Mouse (Mus musculus) layer of hippocampus, postnatal 25 days (tissue): ENCODE data around the gene Cadm1. TPM values are rescaled to one million over a fixed set of nuclear protein-coding genes. Genes with fewer than 3 reads are reported as not detected.

ENCODE experiments used
- DNase-seq, 2 experiments: peaks; one replicate each; pipeline ENCODE4 v3.0.0; 2022; ENCODE audit warnings: mixed read lengths in 2 of 2, low spot score in 1 of 2; ENCODE audit errors: extremely low spot score in 1 of 2
- total RNA-seq, 2 experiments: library from RNA; stranded (reverse); gene quantifications; 2 replicates each; pipeline ENCODE4 v1.2.3; 2021

Gene Cadm1
- total RNA-seq, 2 experiments from 2014 or later = 234 to 235 TPM

DNA sequence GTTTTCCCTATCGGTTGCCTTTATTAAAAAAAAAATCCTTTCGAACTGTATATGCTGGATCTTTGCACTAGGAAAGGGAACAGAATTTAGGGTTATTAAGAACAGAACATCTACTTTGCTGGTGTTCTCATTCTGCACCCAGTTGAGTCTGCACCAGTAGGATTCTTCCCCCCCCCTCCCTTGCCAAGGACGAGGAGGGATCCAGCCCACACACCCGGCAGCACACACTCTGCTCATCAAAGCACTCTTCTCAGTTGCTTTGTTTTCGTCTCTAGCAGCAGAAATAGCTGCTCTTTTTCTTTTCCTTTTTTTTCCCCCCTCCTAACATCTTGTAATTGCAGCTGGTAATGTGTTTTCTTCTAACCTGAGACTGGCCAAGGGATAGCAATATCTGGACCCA, 198.9 kb downstream of the Cadm1 start:
- no peak for DNase-seq

DNA sequence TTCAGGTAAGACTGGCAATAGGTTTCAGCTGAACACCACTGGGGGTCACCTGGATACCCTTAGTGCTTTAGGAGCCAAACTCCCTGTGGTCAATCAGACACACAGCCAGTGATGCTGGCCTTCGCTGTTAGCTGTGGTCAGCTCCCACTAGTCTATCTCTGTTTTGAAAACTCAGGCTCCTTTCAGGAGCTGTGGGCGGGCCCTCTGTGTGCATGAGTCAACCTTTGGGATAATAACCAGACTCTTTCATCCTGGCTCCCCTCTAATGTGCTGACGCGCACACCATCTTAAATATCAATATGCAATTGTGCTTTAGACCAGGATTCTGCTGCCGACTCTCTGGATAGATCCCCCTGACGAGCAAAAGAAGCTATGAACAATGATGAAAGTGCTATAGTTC, 200.3 kb downstream of the Cadm1 start:
- no peak for DNase-seq

DNA sequence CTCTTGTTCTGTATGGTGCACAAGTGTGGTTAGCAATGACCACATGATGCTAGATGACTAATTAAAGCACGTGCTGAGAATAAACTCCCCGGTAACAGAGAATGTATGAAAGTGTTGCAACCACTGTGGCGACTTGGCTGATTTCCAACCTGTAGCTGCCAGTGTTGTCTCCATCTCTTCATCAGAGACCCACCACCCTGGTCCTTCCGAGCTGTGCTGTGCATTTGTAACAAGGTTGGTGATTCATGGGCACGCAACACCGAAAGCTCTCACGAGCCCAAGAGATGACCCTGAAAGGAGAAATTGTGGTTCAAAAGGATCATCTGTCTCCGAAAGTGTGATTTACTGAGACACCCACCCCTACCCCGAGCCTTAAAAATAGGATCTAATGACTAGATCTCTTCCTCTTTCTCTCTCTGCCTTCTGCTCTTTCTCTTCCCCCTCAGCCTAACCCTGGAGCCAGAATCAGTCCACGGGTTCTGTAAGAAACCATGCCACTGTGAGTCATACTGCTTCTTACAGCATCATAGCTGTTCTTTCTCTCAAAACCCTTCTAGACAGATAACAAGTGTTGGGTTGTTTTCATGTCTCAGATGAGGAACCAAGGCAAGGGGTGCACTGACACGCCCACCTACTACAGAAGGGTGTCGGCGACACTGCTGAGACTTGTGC, 203.9 kb downstream of the Cadm1 start:
- no peak for DNase-seq

DNA sequence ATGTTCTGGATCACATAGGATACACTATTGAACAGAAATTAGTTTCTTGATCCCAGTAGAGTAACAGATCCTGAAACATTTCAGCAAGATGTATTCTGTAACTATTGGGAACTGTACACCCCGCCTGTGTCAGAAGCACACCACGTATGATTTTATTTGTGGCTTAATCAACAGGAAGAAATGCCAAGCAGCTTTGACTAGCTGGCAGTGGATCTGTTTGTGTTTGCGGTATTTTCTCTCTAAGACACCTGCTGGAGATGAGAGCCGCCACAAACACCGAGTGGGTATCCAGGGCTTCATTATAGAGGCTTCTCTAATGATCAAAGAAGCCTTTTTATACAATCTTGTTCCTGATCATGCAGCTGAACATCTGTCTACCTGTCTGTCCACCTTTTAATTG, 204.9 kb downstream of the Cadm1 start:
- no peak for DNase-seq

DNA sequence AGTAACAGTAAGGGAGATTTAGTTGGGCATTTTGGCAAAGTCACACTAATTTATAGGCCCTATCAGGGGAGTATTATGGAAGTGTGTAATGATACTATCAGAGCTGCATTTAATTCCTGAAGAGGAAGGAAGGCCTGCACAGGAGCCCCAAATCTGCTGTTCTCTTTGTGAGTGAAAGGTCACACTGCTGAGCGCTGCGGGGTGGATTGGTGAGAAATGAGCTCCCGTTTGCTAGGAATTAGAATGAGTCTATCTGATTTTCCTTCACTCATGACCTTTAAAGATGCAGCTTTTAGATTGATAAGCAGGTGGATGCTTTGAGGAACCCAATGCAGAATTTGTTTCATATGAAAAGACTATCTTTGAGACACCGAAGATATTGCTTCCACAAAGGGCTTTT, 208.8 kb downstream of the Cadm1 start:
- no peak for DNase-seq

DNA sequence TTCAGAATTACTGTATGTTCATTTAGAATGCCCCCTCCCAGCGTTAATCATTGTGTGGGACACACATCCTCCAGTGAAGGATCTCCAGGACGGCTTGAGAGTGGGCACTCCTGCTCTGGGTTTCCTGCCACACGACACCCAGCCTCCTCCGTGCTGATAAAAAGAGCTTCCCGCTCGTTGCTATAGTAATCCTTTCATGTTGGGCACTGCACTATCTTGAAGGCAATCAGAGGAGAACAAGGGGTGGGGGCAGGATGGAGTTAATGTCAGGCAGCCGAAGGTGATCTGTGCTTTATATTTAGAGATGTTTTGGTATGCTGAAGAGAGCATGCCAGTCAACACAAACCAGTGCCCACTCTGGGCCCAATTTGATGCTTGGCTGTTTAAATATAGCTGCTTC, 209.3 kb downstream of the Cadm1 start:
- no peak for DNase-seq

DNA sequence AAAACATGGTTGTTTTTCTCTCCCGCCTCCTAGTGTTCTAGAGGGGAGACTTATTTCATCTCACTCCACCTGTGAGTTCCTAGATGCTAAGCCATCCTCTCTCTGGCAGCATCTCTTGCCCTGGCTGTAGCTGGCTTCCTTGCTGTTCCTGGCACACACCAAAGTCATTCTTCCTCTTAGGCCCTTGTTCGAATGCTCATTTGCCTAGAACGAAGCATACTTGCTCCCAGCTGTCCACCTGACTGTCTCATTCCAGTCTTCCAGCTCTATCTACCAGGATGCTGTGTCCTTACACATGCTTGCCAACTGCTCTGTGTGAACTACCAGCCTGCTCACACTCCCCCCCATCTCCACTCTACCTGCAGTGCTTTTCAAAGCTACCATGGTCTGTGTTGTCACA, 211.8 kb downstream of the Cadm1 start:
- DNase-seq = no peak

DNA sequence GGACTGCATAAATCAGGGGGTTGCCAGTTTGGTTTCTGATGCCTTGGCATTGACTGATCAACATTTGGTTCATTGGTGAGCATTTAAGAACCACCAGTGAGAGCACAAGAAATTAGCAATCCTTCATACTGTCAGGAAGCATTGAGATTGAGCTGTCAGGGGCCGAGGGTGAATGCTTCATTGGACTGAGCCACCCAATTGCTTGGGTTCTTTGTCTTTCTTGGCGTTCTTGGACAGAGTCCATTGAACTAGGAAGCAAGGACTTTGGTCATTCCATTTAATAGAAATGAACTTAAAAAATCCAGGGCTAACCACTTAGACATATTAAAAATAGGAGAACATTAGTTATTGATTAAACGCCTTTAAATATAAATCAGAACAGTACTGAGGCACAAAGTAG, 214.9 kb downstream of the Cadm1 start:
- no peak for DNase-seq

DNA sequence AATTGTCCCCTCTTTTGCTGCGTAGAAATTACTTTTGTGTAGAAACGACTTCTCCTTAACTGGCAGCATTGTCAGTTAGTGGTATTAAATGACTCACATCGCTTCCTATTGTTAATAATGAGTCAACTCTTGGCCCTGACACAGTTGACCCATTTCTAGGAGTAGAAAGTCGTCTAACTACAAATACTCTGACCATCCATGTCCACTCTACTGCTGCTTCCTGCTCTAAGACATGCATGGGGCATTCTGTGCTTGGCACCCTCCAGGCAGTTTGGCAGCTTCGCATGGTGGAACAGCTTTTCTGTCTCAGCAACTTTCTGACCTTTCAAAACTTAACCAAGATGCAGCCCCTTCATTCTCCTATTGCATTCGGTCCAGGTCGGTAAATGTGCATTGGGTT, 215.7 kb downstream of the Cadm1 start:
- no peak for DNase-seq

DNA sequence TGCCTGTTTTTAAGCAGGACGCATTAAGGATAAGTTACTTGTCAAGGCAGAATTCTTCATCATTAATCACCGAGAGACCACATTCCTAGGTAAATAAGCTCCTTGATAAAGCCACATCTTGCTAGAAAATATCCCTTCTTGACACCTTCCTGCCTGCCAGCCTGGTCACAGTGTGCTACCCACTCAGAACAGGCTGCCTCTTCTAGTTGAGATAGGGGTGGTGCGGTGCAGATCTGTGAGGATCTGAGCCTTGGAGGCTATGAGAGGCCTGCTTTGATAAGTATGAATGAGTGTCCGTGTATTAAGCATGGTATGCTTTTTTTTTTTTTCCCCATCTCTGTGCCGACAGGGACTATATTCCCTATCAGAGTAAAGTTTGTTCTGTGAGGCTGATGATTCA, 219.2 kb downstream of the Cadm1 start:
- no peak for DNase-seq

DNA sequence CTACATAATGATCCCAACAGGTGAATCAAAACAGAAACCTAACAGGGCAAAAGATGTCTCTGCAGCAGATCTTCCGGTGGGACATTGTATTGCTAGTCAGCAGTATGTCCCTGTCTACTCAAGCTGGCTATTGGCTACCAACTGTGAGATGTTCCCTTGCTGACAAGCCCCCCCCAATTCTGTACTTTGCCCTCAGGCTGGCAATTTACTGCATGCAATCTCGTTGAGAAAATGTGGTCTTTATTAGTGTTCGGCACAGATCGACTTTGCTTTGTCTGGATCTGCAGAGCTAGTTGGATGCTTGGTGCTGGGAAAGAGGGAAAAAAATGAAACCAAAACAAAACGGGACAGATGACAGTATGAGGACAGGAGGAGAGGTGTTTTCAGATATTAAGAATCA, 222.5 kb downstream of the Cadm1 start:
- DNase-seq = no peak

DNA sequence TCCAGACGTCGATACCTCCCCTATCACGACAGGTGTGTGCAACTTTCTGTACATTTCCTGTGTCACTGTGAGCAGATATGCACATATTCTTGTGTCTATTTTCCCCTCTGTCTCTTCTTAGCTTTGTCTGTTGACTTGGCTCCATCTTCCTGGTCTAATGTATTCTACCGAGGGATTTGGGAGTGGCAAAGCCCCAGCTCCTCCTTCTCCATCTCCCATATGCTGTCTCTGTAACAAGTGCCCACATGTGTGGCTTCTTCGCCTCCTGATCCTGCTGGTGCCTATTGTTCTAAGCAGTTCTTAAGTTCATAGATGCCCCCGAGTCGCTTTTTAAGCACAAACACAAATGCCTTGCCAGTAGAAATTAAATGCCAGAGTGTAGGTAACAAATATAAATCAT, 223.2 kb downstream of the Cadm1 start:
- DNase-seq = no peak

DNA sequence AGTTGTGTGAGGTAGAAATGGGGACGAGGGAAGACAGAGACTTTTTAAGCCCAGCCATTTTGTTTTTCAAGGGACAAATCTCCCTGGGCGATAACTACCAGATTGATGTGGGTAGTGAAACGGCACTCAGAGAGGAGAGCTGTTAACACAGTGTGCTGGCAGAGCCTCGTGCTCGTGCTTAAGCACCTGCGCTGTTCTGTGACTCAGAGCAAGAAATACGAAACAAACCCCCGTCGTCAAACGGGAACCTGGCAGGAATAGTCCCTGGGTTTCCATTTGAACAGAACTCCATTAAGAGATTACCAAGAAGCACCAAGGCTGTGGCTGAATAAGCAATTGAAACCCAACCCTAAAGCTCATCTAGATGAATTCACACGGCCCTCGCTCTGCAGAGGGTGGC, 225.1 kb downstream of the Cadm1 start:
- no peak for DNase-seq

DNA sequence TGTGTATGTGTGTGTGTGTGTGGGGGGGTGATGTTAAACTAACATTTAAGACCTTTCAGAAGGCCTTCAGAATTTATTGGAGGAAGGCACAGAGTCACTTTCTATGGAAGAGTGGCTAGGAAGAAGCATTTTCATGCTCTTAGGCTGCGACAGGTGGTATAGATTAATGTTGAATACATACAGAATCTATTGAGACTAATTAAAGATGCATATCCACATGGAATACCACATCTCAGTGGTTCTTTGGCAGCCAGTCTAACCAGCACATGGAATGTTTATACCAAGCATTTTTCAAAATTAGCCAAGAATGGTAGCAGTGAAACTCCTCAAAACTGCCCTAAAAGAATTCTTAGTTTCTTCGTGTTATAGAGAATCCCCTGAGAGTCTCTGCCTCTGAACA, 227.8 kb downstream of the Cadm1 start:
- DNase-seq = no peak

DNA sequence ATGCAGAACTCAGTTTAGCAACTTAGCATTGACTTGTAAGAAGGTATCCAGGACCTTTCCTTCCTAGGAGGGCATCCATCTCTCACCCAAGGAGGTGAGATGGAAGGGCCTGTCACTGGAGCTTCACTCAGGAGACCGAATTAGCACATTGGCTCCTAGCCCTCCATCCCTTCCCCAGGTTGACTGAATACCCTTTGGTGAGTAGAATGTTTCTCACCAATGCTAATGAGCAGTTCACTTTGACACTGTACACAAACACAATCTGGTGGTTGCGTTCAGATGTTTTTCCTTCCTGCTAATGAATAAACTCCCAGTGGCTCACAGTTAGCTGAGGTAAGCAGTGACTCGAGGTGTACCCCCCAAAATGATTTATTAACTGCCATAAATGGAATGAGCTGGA, 228.3 kb downstream of the Cadm1 start:
- DNase-seq = no peak

DNA sequence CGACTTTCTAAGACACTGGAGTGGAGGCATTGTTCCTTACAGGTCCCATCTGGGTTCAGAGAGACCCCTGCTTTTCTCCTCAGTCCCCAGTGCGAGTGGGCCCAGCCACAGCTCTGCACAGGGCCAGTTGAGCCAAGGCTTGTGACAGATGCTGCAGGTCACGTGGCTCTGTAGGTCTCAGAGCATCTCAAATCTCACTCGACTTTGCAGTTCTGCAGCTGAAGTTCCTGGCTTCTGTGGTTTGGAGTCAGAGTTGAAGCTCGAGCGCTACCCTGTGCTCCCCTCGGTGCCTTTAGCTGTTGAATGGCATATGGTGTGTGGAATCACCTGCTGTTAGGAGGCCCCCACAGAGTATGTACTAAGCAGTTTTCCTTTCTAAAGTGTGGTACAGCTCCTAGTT, 229.8 kb downstream of the Cadm1 start:
- no peak for DNase-seq

DNA sequence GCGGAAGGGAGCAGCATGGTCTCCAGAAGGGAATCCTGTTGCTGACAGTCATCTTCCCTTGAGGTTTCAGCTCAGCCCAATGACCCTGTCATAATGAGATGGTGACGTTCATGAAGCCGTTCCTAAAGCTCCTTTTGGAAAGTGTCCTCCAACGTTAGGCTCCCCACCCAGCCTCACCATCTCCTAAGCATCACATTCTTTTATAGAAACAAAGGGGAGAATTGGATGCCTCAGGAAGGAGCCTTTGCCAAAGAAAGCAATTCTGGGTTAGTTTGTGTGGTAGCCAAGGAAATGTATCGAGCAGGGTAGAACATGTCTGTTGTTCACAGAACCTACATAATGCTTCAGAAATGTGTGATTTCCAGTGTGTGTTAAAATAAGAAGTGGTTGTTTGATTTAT, 231.6 kb downstream of the Cadm1 start:
- DNase-seq = no peak

DNA sequence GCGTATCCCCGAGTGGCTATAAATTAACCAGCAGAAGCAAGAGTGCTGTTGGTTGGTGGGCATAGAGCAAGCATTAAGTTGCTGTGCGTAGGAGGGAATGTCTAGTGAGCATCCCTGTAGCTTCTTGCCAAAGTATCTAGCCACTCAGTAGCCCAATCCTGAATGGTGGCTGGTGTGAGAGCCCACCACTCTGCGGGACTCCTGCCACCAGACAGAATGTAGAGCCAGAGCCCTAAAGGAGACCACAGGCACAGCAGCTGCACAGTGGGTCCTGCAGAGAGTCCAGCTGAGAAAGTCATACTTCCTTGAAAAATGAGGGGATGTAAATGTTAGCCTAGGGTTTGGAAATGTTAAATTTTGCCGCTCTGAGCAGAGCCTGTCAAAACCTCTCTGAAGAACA, 232.9 kb downstream of the Cadm1 start:
- DNase-seq = no peak

DNA sequence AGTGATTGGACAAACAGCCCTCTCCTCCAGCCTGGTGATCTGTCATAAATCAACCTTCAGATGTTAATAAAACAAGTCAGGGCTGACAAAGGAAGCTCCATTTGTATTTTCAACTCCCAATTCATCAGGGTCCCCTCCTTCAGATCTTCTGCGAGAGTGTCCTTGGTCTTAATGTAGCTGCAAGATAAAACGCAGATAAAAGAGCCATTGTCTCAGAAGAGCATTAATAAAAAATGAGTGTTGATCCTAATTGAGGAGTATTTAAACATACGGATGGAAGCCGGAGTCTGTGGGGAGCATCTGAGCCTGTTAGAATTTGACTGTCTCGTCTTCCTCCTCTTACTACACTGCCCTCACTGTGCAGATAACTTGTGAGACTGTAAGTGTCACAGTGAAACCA, 234.9 kb downstream of the Cadm1 start:
- no peak for DNase-seq

DNA sequence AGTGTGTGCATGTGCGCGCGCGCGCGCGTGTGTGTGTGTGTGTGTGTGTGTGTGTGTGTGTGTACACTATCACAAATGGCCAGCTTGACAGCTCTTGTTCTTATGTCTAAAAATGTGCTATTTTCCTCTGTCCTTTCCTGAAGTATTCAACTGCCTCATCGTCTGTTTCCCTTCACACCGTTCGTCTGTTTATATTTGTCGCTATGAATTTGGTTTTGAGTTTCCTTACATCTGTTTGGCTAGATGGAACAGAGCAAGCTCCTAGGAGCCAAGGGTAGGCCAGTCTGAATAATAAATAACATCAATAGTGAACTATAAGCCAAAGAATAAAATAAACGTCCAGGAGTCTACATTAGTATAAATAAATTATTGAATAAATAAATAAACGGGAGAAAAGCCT, 235.3 kb downstream of the Cadm1 start:
- DNase-seq = no peak

DNA sequence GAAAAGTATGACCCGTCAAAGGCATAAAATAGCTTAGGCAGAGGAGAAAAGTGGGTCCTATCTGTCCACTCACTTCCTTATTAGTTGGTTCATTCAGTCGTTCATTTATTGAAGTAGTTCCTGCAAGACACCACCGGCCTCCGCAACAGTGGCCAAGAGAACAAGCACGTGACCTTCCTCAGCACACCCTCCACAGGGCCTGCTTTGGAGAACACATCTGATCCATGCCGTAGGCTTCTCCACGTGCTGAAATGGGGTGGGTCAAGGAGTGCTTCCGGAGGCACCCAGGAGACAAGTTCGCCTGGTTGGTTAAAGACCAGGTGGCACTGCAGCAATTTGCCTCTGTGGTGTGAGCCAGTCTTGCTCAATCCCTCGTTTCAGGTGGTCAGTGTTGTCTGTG, 236.4 kb downstream of the Cadm1 start:
- no peak for DNase-seq

DNA sequence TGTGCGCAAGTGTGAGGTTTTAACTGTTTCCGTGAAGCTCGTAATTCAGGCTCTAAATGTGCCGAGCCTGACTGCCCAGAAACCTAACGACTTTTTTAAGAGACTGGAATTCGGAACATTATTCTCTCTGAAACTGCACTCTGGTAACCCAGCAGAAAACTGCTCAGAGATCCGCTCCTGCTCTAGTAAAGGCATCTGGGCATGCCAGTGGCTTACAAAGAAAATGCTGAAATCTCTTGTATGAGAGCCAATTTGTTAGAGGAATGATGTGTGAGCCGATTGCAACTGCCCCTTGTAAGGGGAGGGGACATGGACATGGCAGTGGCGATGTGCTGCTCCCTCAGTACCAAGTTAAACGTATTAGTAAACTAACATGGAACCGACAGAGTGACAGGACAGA, 240.9 kb downstream of the Cadm1 start:
- no peak for DNase-seq

DNA sequence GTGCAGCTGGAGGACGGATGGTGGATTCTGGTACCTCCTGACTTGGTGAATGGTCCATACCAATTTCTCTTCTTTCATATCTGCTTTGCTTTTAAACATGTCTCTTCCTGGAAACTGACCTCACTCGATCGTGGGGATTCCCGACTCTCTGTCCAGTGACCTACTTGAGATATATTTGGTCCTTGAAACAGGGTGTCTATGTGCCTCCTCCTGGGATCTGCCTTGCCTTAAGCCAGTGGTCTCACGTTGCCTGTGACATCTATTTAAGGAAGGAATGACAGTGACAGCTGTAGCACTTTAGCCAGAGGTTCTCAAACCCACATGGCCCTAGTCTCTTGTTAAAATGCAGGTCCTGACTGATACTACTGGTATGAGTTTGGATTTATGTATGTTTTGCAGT, 242.0 kb downstream of the Cadm1 start:
- no peak for DNase-seq
